Mouse (Mus musculus) c-Kit-negative CD71-positive TER-119-positive erythroid progenitor cells, embryonic 14.5 days (primary cell): ENCODE data around the gene Gm45711.

Experiments
- DNase-seq: peaks from one replicate; pipeline ENCODE4 v3.0.0-alpha.2; 2013; ENCODE audit warnings: low read depth, low spot score

Gene Gm45711

DNA sequence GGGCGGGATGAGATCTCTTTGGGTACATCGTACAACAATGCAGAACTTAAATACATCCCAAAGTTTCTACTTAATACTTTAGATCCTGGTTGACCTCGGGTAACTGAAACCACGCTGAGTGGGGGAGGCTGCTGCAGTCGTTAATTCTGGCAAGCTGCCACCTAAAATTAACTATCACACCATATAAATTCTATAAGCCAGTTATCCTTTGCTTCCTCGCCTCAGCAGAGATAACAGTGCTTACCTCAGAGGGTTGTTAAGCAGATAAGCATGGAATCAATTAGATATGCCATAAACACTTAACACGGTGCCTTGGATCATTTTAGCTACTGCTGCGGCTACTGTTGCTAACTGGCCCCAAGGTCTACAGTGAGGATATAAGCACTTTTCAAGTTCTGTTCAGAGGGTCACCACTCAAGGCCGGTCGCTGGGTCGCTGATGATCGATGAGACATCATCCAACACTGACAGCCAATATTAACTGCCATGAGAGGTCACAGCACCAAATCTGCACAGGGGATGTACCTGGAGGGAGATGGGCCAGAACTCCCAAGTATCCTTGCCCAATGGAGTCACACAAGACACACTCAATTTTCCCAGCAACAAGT, 67.7 kb downstream of the Gm45711 start:
- no peak for DNase-seq

DNA sequence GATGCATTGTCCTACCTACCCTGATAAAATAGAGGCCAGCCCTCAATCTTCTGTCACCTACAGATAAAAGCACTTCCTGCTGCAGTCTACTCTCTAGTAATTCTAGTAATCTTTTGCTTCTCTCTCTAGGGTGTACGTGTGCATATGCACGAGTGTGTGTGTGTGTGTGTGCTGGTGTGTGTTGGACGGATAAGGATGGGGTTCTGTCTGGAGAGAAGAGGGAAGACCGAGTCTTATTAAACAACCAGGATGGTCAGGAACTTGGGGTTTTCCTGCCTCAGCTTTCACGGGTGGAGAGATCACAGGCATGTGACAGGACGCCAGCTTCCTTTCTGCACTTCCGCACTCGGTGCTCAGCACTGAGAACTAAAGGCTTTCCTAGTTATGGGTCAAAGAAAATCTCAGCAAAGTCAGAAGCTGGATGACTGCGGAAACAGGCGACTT, 70.4 kb downstream of the Gm45711 start:
- no peak for DNase-seq

DNA sequence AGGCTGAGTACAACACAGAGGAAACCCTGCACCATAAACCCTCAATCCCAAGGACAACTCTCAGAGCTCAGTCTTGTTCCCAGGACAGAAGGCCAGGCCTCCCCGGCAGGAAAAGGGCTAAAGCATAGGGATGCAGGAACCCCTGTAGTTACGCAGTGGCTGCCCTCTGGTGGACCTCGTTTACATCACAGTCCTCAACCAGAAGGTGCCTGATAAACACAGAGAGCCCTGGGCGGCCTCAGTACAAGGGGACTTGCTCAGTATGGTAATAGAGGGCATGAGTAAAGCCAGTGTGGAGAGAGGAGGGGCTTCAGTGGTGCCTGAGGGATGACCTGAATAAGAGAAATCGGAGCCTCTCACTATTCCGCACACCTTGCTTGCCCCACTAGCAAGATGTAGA, 75.3 kb downstream of the Gm45711 start:
- DNase-seq = no peak

DNA sequence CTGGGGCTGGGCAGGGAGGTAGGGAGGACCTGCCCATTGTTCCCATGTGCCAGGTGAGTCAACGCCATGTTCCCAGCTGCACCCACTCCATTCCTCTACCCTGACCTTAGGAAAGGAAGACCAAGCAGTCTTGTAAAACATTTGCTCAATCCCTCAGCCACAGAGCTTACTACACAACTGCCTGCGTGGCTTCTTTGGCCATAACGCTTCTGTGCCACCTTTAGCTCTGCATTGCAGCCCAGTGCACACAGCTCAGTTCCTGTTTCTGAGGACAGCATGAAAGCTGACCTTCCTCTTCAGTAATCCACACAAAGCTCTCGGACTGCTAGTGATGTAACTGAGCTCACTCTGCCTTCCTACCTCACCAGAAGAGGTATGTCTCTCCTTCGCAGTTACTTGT, 77.0 kb downstream of the Gm45711 start:
- DNase-seq = no peak

DNA sequence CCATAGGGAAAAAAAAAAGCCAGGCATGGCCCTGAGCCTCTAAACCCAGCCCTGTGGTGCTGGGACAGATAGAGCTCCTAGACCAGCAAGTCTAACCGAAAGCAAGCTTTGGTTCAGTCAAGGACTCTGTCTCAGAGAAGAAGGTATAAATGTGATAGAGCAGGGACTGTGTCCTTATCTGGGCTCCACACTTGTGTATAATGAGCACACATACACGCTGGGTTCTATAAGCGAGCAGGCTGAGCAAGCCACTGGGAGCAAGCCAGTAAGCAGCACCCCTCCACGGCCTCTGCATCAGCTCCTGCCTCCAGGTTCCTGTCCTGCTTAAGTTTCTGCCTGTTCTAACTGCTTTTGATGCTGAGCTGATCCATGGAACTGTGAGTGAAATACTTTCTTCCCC, 77.8 kb downstream of the Gm45711 start:
- DNase-seq = no peak
